In the genomic region with DNA sequence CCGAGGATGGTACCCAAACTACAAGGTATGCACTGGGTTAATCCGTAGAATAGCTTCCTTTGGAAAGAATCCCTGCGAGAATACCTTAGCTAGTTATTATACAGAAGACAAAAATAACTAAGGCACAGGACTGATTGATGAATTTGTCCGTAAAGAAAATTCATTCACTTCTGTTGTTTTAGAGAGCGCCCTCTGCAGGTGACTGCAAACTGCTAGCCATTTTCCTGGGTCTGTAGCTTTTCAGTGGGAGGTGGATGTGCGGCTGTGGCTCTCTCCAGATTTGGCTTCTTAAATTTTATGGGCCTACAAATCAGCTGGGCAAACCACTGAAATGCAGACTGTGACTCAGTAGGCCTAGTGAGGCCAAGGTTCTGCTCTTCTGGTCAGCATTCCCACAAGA, we compare ENCODE assay signal across 25 mouse cellular contexts. TPM values are rescaled to one million over a fixed set of nuclear protein-coding genes. Genes with fewer than 3 reads are reported as not detected.
A peak's percentile ranks its signal among the peaks of the same experiment; 100 is the strongest.
DNase-seq lines count a peak whose midpoint lies in the region; ATAC-seq and TF ChIP-seq lines count a peak whose summit lies in the region.
"Had no signal": no experiment of that assay in that cellular context is flagged by ENCODE, and none has a peak within 500 bp of the region (broad histone marks: within the 10 kb centered on the region; RNA-seq: fewer than 3 reads in every experiment).

No protein-coding gene starts in this region.

- peak; percentile 29 for TF ChIP-seq CTCF in forebrain, postnatal 0 days (IDR thresholded peaks at IDR 0.05; ENCODE audit: low read depth)
- TF ChIP-seq CTCF in left cerebral cortex, adult 2 months (IDR thresholded peaks at IDR 0.05), result peak; percentile 38
- TF ChIP-seq CTCF in E14TG2a.4 (conservative IDR thresholded peaks at IDR 0.05; ENCODE audit: low read length), result peak; percentile 67

- H3K27me3 ChIP-seq in forebrain, postnatal 0 days (ENCODE audit: insufficient read depth, low read length), result no peaks in the 10 kb centered on the region
- no peaks in the 10 kb centered on the region for H3K27me3 ChIP-seq in forebrain, embryonic 10.5 days (ENCODE audit: poor library complexity, severe bottlenecking)
- no peaks in the 10 kb centered on the region for H3K27me3 ChIP-seq in E14TG2a.4 (ENCODE audit: insufficient read depth, low read length)
- H3K27me3 ChIP-seq: liver, embryonic 12.5 days; neural tube, embryonic 13.5 days had no signal

- no peak for DNase-seq in forebrain, postnatal 0 days
- no peak for DNase-seq in forebrain, embryonic 10.5 days (ENCODE audit: extremely low spot score, low spot score)
- DNase-seq in left cerebral cortex, adult 2 months (ENCODE audit: extremely low spot score in 1 of 2, low spot score in 2 of 2), result no peak
- DNase-seq in left cerebral cortex, adult 11 months (ENCODE audit: low spot score), result no peak
- DNase-seq in ZHBTc4 (ENCODE audit: low read depth, low spot score), result peak; percentile 40
- DNase-seq in lung, postnatal 4 days, result no peak
- DNase-seq in urinary bladder, postnatal 36 days (ENCODE audit: low spot score in 2 of 2), result no peak
- DNase-seq: adrenal gland, postnatal 10 days; cerebellum, adult 11-12 months; cerebellum, postnatal 25 days; embryo, embryonic 11 days; heart, adult 18-20 months; kidney, adult 18-20 months; kidney, postnatal 14 days; lung, embryonic 14.5 days; spleen, adult 18-20 months; thymus, adult 2 months had no signal

- 80% methylated on average over 6 of the region's 6 CpGs for WGBS in forebrain, postnatal 0 days
- 82% methylated on average over 6 of the region's 6 CpGs for WGBS in forebrain, embryonic 10.5 days

- ATAC-seq in forebrain, postnatal 0 days, result no peak
- ATAC-seq: liver, embryonic 12.5 days had no signal

- intact Hi-C loops in left cerebral cortex, adult 2 months (cut with DNase I), result no loop called here

- H3K36me3 ChIP-seq in forebrain, postnatal 0 days (ENCODE audit: insufficient read depth), result no peaks in the 10 kb centered on the region
- no peaks in the 10 kb centered on the region for H3K36me3 ChIP-seq in forebrain, embryonic 10.5 days (replicated peaks)
- H3K36me3 ChIP-seq in E14TG2a.4 (ENCODE audit: insufficient read depth, low read length), result no peaks in the 10 kb centered on the region
- H3K36me3 ChIP-seq: liver, embryonic 12.5 days; midbrain, embryonic 10.5 days; neural tube, embryonic 13.5 days had no signal

- no peak overlapping the region for H3K9ac ChIP-seq in forebrain, postnatal 0 days
- H3K9ac ChIP-seq: liver, embryonic 12.5 days; lung, embryonic 14.5 days; neural tube, embryonic 13.5 days had no signal

- no peak overlapping the region for H3K4me2 ChIP-seq in forebrain, postnatal 0 days (ENCODE audit: low read depth)
- H3K4me2 ChIP-seq: liver, embryonic 12.5 days; lung, embryonic 14.5 days; neural tube, embryonic 13.5 days had no signal

- H3K4me3 ChIP-seq in forebrain, postnatal 0 days (ENCODE audit: low read depth, low read length), result no peak overlapping the region
- H3K4me3 ChIP-seq in forebrain, embryonic 10.5 days, result no peak overlapping the region
- H3K4me3 ChIP-seq in left cerebral cortex, adult 2 months, result no peak overlapping the region
- no peak overlapping the region for H3K4me3 ChIP-seq in E14TG2a.4 (replicated peaks; ENCODE audit: low read length)
- H3K4me3 ChIP-seq: liver, embryonic 12.5 days; midbrain, embryonic 10.5 days; neural tube, embryonic 13.5 days had no signal

- H3K27ac ChIP-seq in forebrain, postnatal 0 days (ENCODE audit: low read depth, low read length), result no peak overlapping the region
- H3K27ac ChIP-seq in forebrain, embryonic 10.5 days, result no peak overlapping the region
- no peak overlapping the region for H3K27ac ChIP-seq in left cerebral cortex, adult 2 months
- H3K27ac ChIP-seq: liver, embryonic 12.5 days; macrophage; midbrain, embryonic 10.5 days; neural tube, embryonic 13.5 days had no signal

- H3K4me1 ChIP-seq in forebrain, postnatal 0 days (ENCODE audit: insufficient read depth), result peaks cover 18% of the 10 kb centered on the region
- peaks cover 10% of the 10 kb centered on the region for H3K4me1 ChIP-seq in forebrain, embryonic 10.5 days
- H3K4me1 ChIP-seq in E14TG2a.4 (replicated peaks; ENCODE audit: low read depth, low read length), result no peaks in the 10 kb centered on the region
- H3K4me1 ChIP-seq: liver, embryonic 12.5 days had no signal

- H3K9me3 ChIP-seq in forebrain, postnatal 0 days (ENCODE audit: low read length), result no peaks in the 10 kb centered on the region
- no peaks in the 10 kb centered on the region for H3K9me3 ChIP-seq in forebrain, embryonic 10.5 days
- no peaks in the 10 kb centered on the region for H3K9me3 ChIP-seq in E14TG2a.4 (ENCODE audit: low read length)
- H3K9me3 ChIP-seq: liver, embryonic 12.5 days; midbrain, embryonic 10.5 days; neural tube, embryonic 13.5 days had no signal

RNA-seq across cellular contexts. Expression of a gene that starts 42.5 kb away (rescaled TPM):
- total RNA-seq in forebrain, postnatal 0 days (2014; rRNA removed), result 45.7 and 51.9 TPM in 2 replicates
- 4.1 and 6.2 TPM in 2 replicates for polyA plus RNA-seq in forebrain, postnatal 0 days (2015; fragmentation: Nextera tagmentation; extraction: Ambion mirVana)
- polyA plus RNA-seq in forebrain, embryonic 10.5 days (2016; fragmentation: Nextera tagmentation; extraction: Ambion mirVana), result 0.05 and 0.16 TPM in 2 replicates
- 100 to 1,000 TPM; 138 to 146 TPM for total RNA-seq in left cerebral cortex, adult 2 months (2021)
- total RNA-seq: hematopoietic stem cell, adult 5-6 weeks; MEL had no signal
- polyA plus RNA-seq: limb, embryonic 11.5 days; lung, embryonic 14.5 days; macrophage had no signal
